9 mouse cellular contexts compared by ENCODE assay signal in genomic region chr15:73997197-73997940, GRCm38 (mm10).
DNase-seq lines count a peak whose midpoint lies in the region; ATAC-seq and TF ChIP-seq lines count a peak whose summit lies in the region.
"Had no signal": no experiment of that assay in that cellular context is flagged by ENCODE, and none has a peak within 500 bp of the region (broad histone marks: within the 10 kb centered on the region; RNA-seq: fewer than 3 reads in every experiment).

No protein-coding gene starts in this region.

- no peak overlapping the region; the same call in 1 of the 2 replicates for H3K27ac ChIP-seq in midbrain, embryonic 11.5 days (ENCODE audit: low read depth, low read length)
- H3K27ac ChIP-seq in small intestine, adult 2 months (ENCODE audit: insufficient read depth, low read depth, low read length): no peak overlapping the region

- no peak overlapping the region for H3K4me2 ChIP-seq in midbrain, embryonic 11.5 days

- H3K9me3 ChIP-seq in midbrain, embryonic 11.5 days (ENCODE audit: control insufficient read depth, low read length): no peaks in the 10 kb centered on the region
- H3K9me3 ChIP-seq: megakaryocyte, embryonic 14.5 days had no signal

- no peak overlapping the region; the same call in 1 of the 2 replicates for H3K9ac ChIP-seq in midbrain, embryonic 11.5 days (ENCODE audit: low read length)

- no peaks in the 10 kb centered on the region for H3K36me3 ChIP-seq in midbrain, embryonic 11.5 days (ENCODE audit: control insufficient read depth, insufficient read depth, low read length)
- H3K36me3 ChIP-seq in small intestine, adult 2 months (ENCODE audit: control insufficient read depth, insufficient read depth, low read length): no peaks in the 10 kb centered on the region

- ATAC-seq in midbrain, embryonic 11.5 days (ENCODE audit: low FRiP score): peak; percentile 41; the same call in 1 of the 2 replicates

- peaks cover under 1% of the 10 kb centered on the region; the same call in 1 of the 2 replicates for H3K4me1 ChIP-seq in midbrain, embryonic 11.5 days (ENCODE audit: control insufficient read depth, insufficient read depth, low read length)
- H3K4me1 ChIP-seq in small intestine, adult 2 months (ENCODE audit: control insufficient read depth, insufficient read depth, insufficient read length, low read length): no peaks in the 10 kb centered on the region
- H3K4me1 ChIP-seq: megakaryocyte, embryonic 14.5 days had no signal

- 28% methylated on average over 17 of the region's 17 CpGs for WGBS in midbrain, embryonic 11.5 days
- 14% methylated on average over 17 of the region's 17 CpGs for WGBS in small intestine, adult 2 months

- no peaks in the 10 kb centered on the region for H3K27me3 ChIP-seq in midbrain, embryonic 11.5 days (ENCODE audit: control insufficient read depth, insufficient read depth, low read length)
- H3K27me3 ChIP-seq in small intestine, adult 2 months (ENCODE audit: control insufficient read depth, insufficient read depth, low read length): no peaks in the 10 kb centered on the region

- peak; percentile 47; the same call in 1 of the 2 replicates for TF ChIP-seq CTCF in small intestine, adult 2 months (IDR thresholded peaks at IDR 0.05; ENCODE audit: extremely low read depth, insufficient read length, insufficient replicate concordance, low read depth, low read length)

- no peak for TF ChIP-seq POLR2A in small intestine, adult 2 months (IDR thresholded peaks at IDR 0.05; ENCODE audit: low read depth, low read length)

- no peak overlapping the region for H3K4me3 ChIP-seq in midbrain, embryonic 11.5 days (ENCODE audit: low read depth, low read length)
- no peak overlapping the region for H3K4me3 ChIP-seq in small intestine, adult 2 months (ENCODE audit: low read depth, low read length)
- H3K4me3 ChIP-seq: megakaryocyte, embryonic 14.5 days had no signal

- peak; percentile 18 for DNase-seq in 416B (ENCODE audit: low read depth)
- DNase-seq in Muller cell, postnatal 12 days (ENCODE audit: inconsistent ontology term): peak; percentile 71
- peak; percentile 89 for DNase-seq in cerebellum, postnatal 14 days
- DNase-seq in frontal cortex, postnatal 14 days (ENCODE audit: low spot score in 2 of 2): peak; percentile 76 to 86
- DNase-seq in layer of hippocampus, postnatal 25 days (ENCODE audit: extremely low spot score in 1 of 2, low spot score in 1 of 2): peak; percentile 82 to 86
- peak; percentile 98 for DNase-seq in midbrain, embryonic 11.5 days (ENCODE audit: low spot score, missing footprints)
- no peak for DNase-seq in T-cell, adult 2 months (ENCODE audit: low spot score)
